Mouse (Mus musculus) lung, embryonic 14.5 days (tissue): ENCODE data around the gene Tmem240. TPM values are rescaled to one million over a fixed set of nuclear protein-coding genes. Genes with fewer than 3 reads are reported as not detected.

Experiments
- ATAC-seq: fragments of 200-750 bp; cut with Nextera tagmentation; 2 replicates; pipeline ENCODE4 v1.8.0; 2017; ENCODE audit warnings: mild to moderate bottlenecking, moderate TSS enrichment, moderate library complexity; ENCODE audit not compliant: insufficient read depth
- DNase-seq: peaks from one replicate; pipeline ENCODE4 v3.0.0-alpha.2; 2015
- H3K27ac ChIP-seq: fragments of 300-500 bp; sonication (generic); 2 replicates; pipeline ENCODE4 v1.5.1; 2014; ENCODE audit warnings: low read depth, mild to moderate bottlenecking, moderate library complexity
- H3K27me3 ChIP-seq: fragments of 300-500 bp; sonication (generic); 2 replicates; pipeline ENCODE4 v1.6.1; 2014; ENCODE audit warnings: low read length, control low read depth; ENCODE audit not compliant: insufficient read depth
- H3K36me3 ChIP-seq: fragments of 300-500 bp; sonication (generic); 2 replicates; pipeline ENCODE4 v1.6.1; 2014; ENCODE audit warnings: control low read depth; ENCODE audit not compliant: insufficient read depth
- H3K4me1 ChIP-seq: fragments of 300-500 bp; sonication (generic); 2 replicates; pipeline ENCODE4 v1.6.1; 2014; ENCODE audit warnings: antibody characterized with exemption, control low read depth; ENCODE audit not compliant: insufficient read depth
- H3K4me2 ChIP-seq: fragments of 300-500 bp; sonication (generic); 2 replicates; pipeline ENCODE4 v1.6.1; 2014; ENCODE audit warnings: mild to moderate bottlenecking
- H3K4me3 ChIP-seq: fragments of 300-500 bp; sonication (generic); 2 replicates; pipeline ENCODE4 v1.5.1; 2014; ENCODE audit warnings: low read depth, low read length
- H3K9ac ChIP-seq: fragments of 300-500 bp; sonication (generic); 2 replicates; pipeline ENCODE4 v1.6.1; 2014
- H3K9me3 ChIP-seq: fragments of 300-500 bp; sonication (generic); 2 replicates; pipeline ENCODE4 v1.6.1; 2016; ENCODE audit warnings: low read depth, low read length, control low read depth
- CTCF ChIP-seq: IDR thresholded peaks from 2 replicates; pipeline ENCODE4 v1.5.1; 2016; ENCODE audit warnings: antibody characterized with exemption, low read depth
- WGBS: fragments of 180-500 bp; shearing (Covaris S2); extraction: QIAGEN DNeasy Blood & Tissue Kit; methylation state at CpG from one replicate; pipeline ENCODE4 v1.1.7; 2014; 5-methylcytosine and 5-hydroxymethylcytosine counted together
- polyA plus RNA-seq: library from polyadenylated mRNA; unstranded; fragments of >200 nt; fragmentation: Nextera tagmentation; extraction: Ambion mirVana; gene quantifications from 2 replicates; pipeline ENCODE4 v1.2.1, GENCODE M21; 2014

Gene Tmem240
- polyA plus RNA-seq, 1 experiment from 2014 or later = 0.86 TPM

DNA sequence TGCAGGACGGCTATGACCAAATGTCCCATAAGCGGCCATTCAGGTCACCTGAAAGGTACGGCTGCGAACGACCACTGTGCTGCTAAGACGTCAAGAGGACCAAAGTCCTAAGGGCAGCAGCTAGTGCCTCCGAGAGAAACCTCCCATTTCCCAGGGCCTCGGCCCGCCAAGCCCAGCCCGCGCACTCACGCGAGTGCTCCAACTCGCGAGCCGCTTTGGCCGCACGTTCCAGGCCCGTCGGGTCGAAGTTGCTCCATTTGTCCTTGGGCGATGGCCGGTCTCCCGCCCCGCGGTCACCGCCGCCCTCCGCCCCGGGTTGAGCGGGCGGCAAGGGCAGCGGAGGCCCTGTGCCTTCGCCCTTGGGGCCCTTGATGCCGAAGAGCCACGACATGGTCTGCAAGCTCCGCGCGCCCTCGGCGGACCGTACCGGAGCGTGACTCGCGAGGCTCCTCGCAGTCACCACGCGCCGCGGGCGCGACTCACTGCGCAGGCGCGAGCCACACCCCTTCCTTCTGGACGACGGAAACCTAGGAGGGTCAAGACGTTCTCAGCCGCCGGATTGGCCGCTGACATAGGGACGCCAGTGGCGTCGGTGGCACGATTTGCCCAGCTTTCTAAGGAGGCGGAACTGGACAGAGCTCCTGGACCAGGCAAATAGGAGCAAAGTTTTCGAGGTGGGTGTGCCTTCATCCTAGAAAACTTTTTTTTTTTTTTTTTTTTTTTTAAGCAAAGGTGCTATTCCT is 26.2 kb downstream of the Tmem240 start, which contains the start of gene Atad3a:
TSS of gene Atad3a (minus strand) at position 481 of the 743 bp plus-strand sequence.
- H3K4me3 ChIP-seq = peak within 1 kb of the TSS; percentile 91
- H3K9me3 ChIP-seq = no peaks in the 10 kb centered on the region
- peak within 1 kb of the TSS; percentile 84 for H3K4me2 ChIP-seq
- H3K36me3 ChIP-seq = peaks cover 15% of the 10 kb centered on the region
- TF ChIP-seq CTCF = no peak
- DNase-seq (peak; percentile 98), ATAC-seq (peak; percentile 98)
- no peaks in the 10 kb centered on the region for H3K27me3 ChIP-seq
- H3K27ac ChIP-seq = peak within 1 kb of the TSS; percentile 36; the same call in 1 of the 2 replicates
- under 1% methylated on average over 68 of the region's 68 CpGs for WGBS
- peaks cover 10% of the 10 kb centered on the region for H3K4me1 ChIP-seq
- H3K9ac ChIP-seq = peak within 1 kb of the TSS; percentile 75

DNA sequence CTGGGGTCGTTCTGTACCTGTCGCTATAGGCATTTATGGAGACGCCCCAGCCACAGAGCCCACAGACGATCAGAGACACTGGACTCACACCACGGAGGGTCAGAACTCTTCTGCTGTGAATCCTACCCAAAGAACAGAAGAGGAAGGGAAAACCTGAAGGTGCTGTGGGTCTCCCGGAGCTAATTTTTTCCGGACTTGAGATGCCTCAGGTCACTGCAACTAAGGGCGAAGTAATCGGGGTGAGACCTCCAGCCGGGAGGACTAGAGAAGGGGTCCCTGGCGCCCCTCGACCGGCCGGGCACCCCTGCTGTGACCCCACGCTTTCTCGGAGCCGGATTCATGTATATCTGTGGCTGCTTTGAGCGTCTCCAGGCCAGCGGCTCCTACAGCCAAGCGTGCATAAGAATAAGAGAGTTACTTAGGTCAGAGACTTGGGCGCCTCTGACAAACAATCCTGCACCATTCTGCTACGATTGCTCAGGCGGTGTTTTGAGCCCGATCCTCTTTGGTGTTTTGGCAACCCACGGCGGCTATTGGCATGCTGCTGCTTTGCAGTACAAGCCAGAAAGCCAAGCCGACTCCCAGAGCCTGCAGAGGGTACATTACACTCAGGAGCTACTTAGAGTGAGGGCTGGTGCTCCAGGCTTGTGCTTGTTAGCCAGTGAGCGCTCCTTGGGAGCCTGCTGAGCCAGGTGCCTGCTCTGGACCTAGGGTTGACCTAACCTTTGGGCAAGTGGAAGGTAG is 26.9 kb downstream of the Tmem240 start:
- Histone ChIP-seq H3K4me2 (peak overlapping the region; percentile 84), H3K9ac (peak overlapping the region; percentile 66), H3K4me1 (peaks cover 10% of the 10 kb centered on the region), H3K9me3 (no peaks in the 10 kb centered on the region), H3K27me3 (no peaks in the 10 kb centered on the region), H3K36me3 (peaks cover 8% of the 10 kb centered on the region; the same call in 1 of the 2 replicates), H3K27ac (peak overlapping the region; percentile 10; the same call in 1 of the 2 replicates), H3K4me3 (peak overlapping the region; percentile 91)
- no peak for TF ChIP-seq CTCF
- WGBS = 2% methylated on average over 28 of the region's 28 CpGs
- ATAC-seq = no peak
- DNase-seq = no peak

- no peak overlapping the region for H3K27ac ChIP-seq
- 86% methylated on average over 3 of the region's 3 CpGs for WGBS
- peaks cover 2% of the 10 kb centered on the region; the same call in 1 of the 2 replicates for H3K36me3 ChIP-seq
- peaks cover 10% of the 10 kb centered on the region for H3K4me1 ChIP-seq
- TF ChIP-seq CTCF = no peak
- H3K27me3 ChIP-seq = no peaks in the 10 kb centered on the region
- no peaks in the 10 kb centered on the region for H3K9me3 ChIP-seq
- H3K9ac ChIP-seq = no peak overlapping the region
- H3K4me3 ChIP-seq = no peak overlapping the region
- DNase-seq = no peak
- ATAC-seq = no peak
- H3K4me2 ChIP-seq = no peak overlapping the region
Observed at GRCm38 (mm10) chr4:155762357-155762756, 27.8 kb downstream of the Tmem240 start.

DNA sequence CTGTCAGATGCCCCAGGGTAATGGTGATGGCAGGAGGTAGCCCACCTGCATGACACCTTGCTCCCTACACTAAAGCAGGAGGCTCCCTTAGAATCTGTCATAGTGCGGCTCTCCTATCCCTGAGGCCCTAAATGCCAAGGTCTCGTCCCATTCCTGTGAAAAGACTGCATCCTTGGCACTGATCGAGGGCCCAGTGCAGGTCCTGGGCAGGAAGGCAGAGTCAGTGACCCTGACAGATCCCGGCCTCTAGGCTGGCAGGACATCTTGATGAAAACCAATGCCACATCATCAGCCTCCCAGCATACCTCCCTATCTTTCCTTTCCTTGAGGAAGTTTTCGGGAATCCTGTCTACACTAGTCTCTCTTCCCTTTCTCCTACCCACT is 34.9 kb downstream of the Tmem240 start:
- Histone ChIP-seq H3K4me3 (peak overlapping the region; percentile 53), H3K9ac (peak overlapping the region; percentile 79), H3K36me3 (no peaks in the 10 kb centered on the region), H3K9me3 (no peaks in the 10 kb centered on the region), H3K27ac (no peak overlapping the region), H3K27me3 (peaks cover 14% of the 10 kb centered on the region), H3K4me1 (peaks cover 6% of the 10 kb centered on the region), H3K4me2 (peak overlapping the region; percentile 81)
- ATAC-seq (no peak), DNase-seq (no peak)
- 55% methylated on average over 5 of the region's 5 CpGs for WGBS
- no peak for TF ChIP-seq CTCF

DNA sequence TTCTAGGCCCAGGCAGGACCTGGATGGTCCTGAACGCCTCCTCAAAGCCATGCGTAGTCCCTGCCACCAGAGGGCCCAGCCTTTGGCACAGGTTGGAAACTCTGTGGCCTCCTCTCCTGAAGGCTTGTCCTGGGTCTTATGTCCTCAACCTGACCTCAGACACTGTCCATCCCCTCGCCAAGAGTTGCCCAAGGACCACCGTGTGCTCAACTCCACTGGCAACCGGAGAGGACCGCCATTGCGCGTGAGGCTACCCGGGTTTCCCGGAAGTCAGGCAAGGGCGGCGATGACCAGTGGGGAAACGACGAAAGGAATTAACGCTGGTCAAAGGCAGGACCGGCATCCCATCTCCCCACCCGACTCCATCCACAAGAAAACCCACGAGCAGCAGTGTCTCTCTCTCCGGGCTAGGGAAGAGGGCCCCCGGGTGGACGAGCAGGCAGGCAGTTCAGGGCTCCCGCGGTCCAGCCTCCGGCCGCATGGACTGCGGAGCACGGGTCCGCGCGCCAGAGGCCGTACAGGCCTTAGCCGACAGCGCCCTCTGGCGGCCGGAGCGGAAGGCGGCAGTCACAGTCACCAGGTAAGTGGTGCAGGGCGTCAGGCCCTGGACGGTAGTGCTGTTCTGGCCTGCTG is 35.4 kb downstream of the Tmem240 start:
- peaks cover 11% of the 10 kb centered on the region for H3K4me1 ChIP-seq
- TF ChIP-seq CTCF = peak; percentile 94
- 0% methylated on average over 39 of the region's 39 CpGs for WGBS
- peaks cover 14% of the 10 kb centered on the region for H3K27me3 ChIP-seq
- H3K9me3 ChIP-seq = no peaks in the 10 kb centered on the region
- peak; percentile 95 for DNase-seq
- peak overlapping the region; percentile 79 for H3K9ac ChIP-seq
- ATAC-seq = peak; percentile 91
- peak overlapping the region; percentile 81 for H3K4me2 ChIP-seq
- no peaks in the 10 kb centered on the region for H3K36me3 ChIP-seq
- H3K27ac ChIP-seq = peak overlapping the region; percentile 78; the same call in 1 of the 2 replicates
- peak overlapping the region; percentile 53 for H3K4me3 ChIP-seq

DNA sequence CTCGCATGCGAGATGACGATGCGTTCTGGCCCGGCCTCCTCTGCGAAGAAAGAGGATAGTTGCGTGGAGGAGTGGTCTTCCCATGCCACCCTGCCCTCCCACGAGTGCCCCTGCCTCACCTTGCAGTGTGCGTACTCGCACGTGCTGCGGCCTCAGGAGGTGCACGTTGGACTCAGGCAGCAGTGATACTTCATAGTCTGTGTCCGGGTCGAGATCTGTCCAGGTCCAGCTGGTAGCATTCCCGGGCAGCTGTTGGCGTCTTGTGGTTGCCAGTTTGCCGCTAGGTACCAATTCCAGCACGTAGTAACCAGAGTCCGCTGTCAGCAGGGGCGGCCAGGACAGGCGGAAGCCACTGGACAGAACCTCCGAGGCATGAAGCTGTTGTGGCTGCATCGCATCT is 36.0 kb downstream of the Tmem240 start:
- DNase-seq (no peak), ATAC-seq (peak; percentile 12)
- TF ChIP-seq CTCF = no peak
- no peak overlapping the region for H3K27ac ChIP-seq
- H3K36me3 ChIP-seq = no peaks in the 10 kb centered on the region
- H3K9ac ChIP-seq = peak overlapping the region; percentile 79
- H3K9me3 ChIP-seq = no peaks in the 10 kb centered on the region
- WGBS = 35% methylated on average over 24 of the region's 24 CpGs
- H3K4me1 ChIP-seq = peaks cover 14% of the 10 kb centered on the region
- peak overlapping the region; percentile 81 for H3K4me2 ChIP-seq
- H3K4me3 ChIP-seq = peak overlapping the region; percentile 53
- peaks cover 14% of the 10 kb centered on the region for H3K27me3 ChIP-seq
